Mouse (Mus musculus): ENCODE results near the gene Pkp4.
"Not testable (repeated sequence)": the region's sequence is repeated elsewhere in the genome, so short reads cannot be mapped to it uniquely, and the experiment has no call there.

Gene Pkp4

DNA sequence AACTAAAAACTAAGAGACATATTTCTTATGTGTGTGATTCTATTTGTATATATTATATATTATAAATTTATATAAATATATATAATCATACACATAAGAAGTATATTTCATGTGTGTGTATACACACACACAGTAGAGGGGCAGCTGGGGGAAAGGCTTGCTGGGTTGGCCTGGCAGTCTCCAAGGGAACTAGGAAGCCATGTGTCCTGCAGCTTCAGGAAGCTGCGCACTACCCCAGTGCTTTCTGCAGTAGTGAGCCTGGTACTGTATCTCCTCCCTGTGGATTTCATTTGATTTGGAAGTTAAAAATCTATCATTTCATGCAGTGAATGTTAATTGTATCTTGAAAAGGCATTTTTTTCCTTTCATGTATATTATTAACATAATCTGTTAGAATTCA lies 180.2 kb downstream of the Pkp4 start:
- DNase-seq = no peak

DNA sequence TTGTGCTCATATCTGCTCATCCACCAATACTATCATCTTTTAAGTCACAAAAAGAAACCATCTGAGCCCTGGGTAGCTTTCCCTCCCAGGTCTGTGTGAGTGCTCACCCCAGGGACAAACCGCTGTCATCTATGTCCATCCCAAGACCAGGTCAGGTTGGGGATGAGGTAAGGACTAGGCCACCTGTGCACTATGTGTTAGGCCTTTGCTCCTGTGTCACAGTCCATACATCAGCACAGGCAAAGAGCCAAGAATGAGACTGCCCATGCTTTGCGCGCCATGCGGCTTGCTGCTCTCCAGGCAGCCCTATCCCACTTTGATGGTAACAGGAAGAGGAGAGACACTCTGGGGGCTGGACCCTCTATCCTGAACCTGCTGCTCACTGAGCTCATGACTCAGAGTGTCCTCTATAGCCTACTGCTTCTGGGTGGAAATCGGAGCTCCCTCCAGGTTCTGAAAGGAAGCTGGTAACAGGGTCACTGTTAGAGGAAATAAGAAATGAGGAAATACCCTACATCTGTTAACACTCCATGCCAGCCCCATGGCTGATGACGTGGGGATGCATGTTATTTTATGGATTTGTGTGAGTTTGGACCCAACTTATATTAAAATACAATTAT lies 182.1 kb downstream of the Pkp4 start:
- no peak for DNase-seq

DNA sequence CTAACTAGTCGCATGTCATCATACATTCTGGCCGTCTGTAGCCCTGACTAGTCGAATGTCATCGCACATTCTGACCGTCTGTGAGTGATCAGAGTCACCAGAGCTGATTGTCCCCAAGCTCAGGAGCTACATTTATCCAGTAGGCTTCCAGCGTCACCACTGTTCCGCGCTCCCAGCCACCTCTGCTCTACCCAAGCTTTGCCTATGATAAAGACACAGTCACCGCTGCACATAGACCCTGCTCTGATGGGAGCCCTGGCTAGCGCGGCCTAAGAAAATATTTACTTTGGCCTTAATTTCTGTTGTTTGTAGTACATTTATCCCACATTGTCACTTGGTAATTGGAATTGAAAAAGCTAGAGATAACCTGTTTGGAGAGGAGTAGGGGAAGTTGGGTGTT lies 183.2 kb downstream of the Pkp4 start:
- no peak for DNase-seq

DNA sequence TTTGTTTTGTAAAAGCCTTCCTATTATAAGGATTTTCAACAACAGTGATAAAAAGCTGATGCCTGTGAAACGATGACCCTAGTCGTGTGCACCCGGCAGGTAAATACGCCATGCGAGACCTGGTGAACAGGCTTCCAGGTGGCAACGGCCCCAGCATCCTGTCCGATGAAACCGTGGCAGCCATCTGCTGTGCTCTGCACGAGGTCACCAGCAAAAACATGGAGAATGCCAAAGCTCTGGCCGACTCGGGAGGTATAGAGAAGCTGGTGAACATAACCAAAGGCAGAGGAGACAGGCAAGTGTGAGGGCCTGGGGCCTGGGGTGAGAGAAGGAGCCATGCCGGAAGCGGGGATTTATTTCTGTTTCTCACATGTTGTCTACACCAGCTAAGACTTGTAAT lies 184.0 kb downstream of the Pkp4 start:
- no peak for DNase-seq

DNA sequence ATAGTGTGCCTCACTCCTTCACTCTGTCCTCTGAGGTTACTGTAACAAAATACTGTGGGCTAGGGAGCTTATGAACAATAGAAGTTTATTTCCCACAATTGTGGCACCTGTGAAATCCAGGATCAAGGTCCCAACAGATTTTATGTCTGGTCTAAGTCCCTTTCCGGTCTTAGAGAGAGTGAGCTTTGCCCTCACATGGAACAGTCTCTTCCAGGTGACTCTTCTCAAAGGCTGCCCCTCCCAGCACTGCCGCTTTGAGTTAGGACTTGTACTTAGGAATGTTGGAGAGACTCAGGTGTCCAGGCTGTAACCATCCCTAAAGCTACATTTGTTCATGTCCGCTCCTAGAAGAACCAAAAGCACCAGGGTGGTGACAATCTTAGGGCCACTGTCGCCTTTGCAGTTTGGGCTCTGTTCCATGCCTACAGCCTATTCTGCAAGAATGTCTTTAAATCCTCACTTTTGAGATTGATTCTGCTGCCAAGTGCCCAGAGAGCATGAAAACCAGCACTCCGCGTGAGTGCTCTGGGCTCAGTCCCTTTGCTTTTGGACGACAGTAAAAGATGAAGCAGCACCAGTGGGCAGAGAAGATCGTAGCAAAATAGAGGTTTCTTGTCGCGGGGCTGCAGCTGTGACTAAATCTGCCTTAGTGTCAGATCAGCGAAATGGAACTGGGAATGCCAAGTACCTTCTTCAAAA lies 184.6 kb downstream of the Pkp4 start:
- DNase-seq = no peak

DNA sequence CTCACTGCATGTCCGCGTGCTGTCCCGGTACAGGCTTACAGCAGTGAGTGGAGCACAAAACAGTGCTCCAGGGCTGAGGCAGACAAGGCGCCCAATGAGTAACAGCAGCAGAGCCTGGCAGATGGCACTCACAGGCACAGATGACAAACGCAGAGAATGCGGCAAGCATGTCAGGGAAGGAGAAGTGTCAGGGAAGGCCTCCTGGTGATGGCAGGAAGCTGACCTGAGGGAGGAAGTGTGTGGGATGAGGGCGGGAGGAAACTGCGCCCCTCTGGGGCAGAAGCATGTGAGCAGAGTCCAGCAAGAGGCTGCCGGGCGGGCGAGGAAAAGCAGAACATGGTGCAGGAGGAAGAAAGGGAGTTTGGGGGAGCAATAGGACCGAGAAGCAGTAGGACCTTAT lies 185.8 kb downstream of the Pkp4 start:
- peak; percentile 15 to 29 for DNase-seq

DNA sequence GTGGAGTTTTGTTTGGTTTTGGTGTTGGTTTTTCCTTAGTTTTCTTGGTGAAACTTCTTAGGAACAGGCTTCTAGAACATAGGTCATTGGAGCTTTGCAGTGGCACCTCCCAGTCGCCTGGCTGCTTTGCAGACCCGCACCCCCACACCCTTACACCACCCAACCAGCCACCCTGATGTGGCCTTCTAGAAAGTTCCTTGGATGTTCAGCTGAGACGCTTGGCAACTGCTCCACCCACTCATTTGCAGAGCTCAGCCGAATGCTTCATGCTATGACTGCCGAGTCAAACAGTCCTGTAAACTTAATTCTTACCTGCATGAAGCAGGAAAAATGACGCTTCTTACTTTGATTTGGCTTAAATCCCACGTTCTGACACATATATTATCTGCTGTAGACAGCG lies 187.9 kb downstream of the Pkp4 start:
- no peak for DNase-seq

DNA sequence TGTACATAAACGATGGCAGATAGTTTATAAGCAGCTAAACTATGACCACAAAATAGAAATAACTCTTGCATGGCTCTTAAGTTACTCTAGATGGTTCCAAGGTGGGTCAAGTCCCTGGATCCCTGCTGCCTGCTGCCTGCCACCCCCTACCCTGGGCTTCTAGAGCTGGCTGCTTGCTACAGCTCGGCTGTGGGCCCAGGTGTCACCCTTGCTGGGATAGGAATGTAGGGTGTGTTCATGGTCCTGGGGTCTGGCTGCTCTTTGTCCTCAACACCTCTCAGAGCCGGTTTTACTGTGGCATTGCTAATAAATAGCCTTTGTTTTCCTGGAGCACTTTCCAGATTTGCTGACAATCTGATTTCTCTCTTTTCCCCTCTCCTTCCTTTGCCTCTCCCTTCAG lies 189.4 kb downstream of the Pkp4 start:
- DNase-seq = no peak

DNA sequence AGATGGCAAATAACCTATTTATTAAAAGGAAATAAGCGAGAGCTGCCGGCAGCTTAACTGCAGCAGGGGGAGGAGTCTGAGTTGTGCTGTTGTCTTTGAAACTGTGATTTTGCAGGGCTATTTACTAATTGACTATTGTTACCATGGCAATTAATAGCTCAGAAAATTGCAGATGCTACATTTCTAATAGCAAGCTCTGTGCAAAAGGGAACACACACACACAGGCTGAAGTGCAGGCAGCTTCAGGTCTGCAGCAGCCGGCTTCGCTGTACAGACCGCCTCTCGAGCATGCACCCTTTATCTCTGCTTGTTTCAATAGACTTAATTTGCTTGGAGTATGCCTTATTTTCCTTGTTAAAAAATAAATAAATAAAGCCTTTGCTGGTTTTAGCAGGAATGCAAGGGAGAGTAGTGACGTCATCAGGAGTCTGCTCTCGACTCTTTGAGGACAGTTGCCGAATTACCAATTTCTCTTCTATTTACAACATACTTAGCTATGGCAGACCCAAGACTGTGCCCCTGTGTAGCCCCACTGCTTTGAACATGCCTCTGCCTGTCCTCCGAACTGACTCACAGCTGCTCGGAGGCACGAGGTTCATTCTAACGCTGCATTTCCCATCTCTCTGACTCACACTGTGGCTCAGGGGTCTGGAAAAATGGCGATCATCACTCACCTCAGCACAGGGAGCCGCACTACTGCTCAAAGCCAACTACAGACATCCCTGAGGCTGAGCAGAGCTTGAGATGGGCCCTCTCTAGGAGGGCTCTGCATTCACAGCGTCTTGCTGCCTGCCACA lies 190.9 kb downstream of the Pkp4 start:
- DNase-seq = no peak

DNA sequence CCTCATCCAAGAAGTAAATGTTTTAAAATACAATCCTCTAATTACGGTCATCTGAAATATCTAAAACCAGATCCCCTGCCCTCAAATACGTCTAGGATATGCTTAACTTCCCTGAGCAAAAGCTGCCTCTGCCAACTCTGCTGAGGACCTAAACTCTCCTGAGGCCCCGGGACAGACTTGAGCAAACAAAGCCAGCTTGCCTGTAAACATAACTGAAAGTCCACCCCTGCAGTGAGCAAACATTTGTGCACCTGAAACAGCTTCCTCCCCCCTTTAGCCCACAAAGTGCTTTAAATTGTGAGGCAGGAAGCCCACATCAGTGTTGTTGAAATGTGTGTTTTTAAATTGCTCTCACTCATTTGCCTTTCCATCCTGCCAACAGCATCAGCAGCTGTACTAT lies 193.2 kb downstream of the Pkp4 start:
- peak in 1 of 2 experiments; percentile 26 for DNase-seq

DNA sequence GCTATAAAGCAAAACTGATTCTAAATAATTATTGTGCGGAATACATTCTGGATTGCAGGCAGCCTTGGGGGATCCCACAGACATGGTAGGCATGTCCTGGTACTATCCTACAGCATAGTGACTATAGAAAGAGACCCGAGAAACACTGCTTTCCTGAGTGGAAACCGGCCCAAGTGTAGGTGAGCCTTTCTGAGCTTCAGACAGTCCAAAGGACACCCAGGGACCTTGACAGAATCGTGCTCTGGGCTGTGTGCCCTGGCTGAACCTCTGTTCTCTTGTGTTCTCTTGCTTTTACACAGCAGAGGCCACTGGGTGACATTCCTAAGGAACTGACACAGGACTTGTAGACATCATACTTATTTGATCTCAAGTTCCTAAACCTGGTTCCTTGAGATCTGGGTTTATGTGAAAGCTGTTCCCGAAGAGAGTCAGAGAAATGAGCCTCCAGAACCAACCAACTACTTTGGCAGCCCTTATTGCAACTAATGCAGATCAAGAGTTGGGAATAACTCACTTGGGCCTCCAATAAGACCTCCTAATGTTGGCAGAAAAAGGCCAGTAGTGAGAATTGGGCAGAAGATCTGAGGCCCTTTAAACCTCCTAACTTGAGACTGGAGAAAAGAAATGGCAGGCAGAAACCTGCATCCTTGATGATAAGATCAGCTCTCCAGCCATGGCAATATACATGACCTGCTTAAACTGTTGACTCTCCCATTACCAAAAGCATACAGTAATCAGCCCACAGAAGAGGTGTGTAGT lies 195.1 kb downstream of the Pkp4 start:
- no peak for DNase-seq

DNA sequence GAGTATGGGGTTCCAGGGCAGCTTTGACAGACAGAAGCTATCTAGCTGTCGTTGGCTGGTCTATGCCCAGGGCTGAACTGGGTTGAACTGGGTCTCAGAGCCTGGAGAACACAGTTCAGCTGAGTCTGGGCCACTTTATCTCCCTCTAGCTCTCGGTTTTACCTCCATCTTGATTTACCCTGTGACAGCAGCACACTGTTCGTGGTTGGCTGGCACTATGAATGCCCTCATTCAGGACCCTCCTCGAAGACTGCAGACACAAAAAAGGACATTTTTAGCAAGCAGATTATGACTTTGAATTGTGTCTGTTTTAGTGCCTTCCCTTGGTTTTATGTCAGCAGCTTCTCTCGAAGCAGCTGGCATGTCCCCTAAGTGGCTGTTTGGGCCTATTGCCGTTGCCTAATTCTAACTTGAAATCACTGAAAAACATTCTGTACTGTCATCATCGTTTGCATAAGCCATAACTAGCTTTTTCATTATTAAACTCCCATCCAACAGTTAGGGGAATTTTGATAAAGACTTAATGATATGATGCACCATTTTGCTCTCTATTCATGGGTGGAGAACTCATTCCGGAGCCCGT lies 199.2 kb downstream of the Pkp4 start:
- no peak for DNase-seq

DNA sequence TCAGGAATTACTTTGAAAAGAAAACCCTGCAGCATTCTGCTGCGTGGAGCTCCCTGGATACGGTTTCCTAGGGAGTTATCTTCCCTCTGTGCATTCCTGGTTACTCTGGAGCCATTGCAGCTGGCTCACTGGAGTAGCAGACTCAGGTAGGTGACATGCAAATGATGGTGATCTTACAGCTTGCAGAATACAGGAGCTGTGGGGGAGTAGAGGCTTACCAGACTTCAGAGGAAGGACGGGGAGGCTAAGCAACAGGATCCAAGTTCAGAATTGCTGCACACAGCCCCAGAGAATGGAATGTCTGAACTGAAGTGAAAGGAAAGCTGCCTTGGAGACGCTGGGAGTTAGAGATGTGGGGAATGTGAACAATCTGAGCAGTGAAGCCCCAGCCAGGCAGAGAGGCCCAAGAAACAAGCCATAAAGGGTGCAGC lies 200.7 kb downstream of the Pkp4 start:
- DNase-seq = no peak

DNA sequence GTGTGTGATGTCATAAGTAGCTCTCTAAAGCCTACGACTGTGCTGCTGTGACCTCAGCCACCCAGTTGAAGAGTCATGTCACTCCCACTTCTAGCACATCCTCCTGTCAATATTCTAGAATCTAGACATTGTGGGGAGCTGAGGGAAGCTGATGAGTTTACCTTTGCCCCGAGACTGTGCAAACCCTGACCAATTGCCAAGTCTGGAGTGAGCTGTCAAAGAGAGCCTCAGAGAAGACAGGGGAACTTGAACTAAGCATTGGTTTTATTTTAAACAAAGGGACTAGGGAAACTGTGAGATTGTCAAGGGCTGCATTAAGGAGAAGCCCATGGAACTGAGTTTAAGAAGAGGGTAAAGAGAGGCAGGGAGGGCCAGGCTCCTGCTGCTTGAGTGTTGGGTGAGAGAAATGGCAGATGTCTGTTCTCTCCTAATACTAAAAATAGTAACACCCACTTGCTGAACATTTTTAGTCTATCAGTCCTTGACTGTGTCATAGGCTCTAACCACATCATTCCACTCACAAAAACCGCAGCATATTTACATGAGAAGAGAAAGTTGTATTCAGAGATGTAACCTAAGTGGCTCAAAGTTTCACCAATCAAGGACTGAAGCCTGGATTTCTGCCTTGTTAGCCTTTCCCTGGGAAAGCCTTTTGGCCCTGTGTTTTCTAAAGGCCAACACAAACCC lies 203.6 kb downstream of the Pkp4 start:
- no peak for DNase-seq

DNA sequence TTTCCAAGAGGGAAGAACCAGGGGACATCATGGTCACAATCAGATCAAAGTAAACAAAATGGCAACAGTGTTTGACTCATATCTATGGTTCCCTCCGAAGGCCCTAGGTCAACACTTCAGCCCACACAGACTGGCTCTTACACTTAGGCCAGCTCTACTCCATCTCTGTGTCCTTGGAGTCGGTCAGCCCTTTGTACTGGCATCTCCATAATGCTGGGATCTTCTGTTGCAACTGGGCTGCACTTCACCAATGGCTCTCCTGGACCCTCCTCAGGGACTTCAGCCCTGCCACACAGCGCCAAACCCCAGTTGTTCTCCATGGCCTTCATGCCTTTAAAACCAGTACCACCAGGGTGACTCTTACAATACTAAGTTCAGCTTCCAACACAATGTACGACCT lies 206.5 kb downstream of the Pkp4 start:
- no peak for DNase-seq

DNA sequence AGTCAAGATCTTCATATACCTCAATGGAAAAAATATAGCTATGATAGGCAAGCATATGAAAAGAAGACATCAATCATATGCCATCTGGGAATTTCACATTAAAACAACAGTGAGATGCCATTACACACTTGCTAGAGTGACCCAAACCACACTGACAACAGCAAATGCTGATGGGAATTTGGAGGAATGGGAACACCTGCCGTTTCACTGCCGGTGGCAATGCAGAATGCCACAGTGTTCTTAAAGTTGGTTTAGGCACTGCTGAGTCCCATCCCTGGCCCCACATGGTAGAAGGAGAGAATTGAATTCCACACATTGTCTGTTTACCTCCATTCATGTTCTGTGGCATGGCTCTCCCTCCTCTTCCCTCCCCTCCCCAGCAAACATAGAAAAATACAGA lies 212.5 kb downstream of the Pkp4 start:
- no peak for DNase-seq

DNA sequence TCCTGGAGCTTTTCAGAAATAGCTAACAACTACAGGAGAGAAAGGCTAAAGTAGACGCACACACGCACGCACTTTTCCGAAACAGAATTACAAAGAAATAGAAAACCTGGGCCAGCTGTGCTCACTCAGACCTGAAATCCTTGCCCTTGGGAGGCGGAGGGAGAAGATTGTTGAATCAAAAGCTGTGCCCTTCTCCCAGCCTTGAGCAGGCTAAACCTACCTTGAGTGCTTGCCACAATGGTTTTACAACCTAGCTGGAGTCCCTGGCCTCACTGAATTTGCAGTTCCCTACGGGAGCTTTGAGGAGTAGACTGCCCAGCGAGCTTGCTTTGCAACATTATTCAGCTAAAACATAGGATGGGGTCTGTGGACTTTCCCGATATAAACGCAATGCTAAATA lies 217.4 kb downstream of the Pkp4 start:
- DNase-seq = no peak

DNA sequence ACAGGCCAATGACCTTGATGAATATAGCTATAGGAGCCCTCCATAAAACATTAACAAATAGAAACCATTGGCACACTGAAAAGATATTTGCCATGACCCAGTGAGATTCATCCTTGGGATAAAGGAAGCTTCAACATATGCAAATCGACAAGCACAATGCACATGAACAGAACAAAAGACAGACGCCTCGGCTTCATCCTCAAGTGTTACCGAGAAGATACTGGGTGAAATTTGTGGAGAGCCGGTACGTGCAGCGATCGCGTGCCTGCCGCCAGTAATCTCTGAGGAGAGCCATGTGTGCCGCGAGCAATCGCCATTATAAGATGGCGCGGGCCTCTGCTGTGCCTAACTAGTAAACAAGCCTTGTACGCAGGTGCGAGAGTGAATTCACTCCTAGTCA lies 218.2 kb downstream of the Pkp4 start:
- DNase-seq = not testable (repeated sequence)

DNA sequence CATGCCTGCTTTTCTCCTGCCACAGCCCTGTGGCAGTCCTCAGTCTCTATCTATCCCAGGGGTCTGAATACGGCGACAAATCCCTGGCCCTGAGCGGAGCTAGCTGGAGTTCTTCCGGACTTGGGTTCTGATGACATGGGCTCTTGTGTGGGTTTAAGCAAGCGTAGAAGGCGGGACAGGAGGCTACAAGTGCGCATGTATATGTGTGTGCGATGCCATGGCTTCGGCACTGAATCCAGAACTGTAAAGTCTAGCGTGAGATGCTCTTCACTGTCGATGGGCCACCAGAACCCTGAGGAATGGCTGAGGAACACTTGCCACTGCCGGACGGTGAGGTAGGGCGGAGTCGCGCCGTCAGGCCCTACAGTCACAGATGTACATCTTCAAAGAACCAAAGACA lies 222.6 kb downstream of the Pkp4 start:
- no peak for DNase-seq

DNA sequence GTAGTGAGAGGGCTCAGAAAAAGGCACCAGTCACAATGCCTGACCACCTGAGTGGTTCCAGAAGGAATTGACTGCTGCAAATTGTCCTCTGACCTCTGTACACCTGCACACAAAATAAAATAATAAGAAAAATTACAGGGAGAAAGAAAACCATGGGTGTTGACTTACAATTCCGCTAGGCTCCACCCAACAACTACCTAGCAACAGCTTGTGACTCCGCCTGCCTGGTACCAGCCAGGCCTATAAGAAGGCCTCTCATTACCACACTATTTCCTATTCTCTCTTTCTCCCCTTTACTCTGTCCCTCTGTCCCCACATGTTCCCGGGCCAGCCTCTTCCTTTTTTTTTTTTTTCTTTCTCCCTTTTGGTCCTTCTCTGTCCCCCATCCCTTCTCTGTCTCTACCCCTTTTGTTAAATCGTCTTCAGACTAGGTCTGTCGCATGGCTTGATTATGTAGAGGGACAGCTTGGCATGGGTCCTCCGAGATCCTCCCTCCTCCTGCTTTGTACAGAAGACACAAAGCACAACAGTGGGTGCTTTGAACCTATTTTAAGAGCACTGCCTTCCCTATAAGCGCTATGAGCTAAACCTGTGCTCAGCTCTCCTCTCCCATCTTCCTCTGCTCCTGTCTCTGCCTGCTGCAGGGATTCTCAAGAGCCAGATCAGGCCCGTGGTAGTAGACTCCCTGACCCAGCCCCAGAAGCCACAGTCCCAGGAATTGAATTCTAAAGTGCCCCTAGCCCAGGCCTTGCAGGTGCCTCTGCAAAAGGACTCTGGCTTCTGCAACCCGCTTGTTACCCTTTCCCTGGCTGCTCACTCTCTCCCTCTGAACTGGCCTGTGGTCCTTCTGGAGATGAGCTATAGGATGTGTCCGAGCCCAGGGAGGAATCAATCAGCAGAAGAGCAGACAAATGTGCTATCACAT lies 223.5 kb downstream of the Pkp4 start:
- DNase-seq = no peak

Measured in thymus, postnatal 36 days (tissue).